Mouse (Mus musculus) urinary bladder, postnatal 14 days (tissue): Measurements from ENCODE around the gene Minar1.

Experiments used
- DNase-seq: peaks from one replicate; pipeline ENCODE4 v3.0.0; 2021; ENCODE audit warnings: low spot score

Minar1 gene

DNA sequence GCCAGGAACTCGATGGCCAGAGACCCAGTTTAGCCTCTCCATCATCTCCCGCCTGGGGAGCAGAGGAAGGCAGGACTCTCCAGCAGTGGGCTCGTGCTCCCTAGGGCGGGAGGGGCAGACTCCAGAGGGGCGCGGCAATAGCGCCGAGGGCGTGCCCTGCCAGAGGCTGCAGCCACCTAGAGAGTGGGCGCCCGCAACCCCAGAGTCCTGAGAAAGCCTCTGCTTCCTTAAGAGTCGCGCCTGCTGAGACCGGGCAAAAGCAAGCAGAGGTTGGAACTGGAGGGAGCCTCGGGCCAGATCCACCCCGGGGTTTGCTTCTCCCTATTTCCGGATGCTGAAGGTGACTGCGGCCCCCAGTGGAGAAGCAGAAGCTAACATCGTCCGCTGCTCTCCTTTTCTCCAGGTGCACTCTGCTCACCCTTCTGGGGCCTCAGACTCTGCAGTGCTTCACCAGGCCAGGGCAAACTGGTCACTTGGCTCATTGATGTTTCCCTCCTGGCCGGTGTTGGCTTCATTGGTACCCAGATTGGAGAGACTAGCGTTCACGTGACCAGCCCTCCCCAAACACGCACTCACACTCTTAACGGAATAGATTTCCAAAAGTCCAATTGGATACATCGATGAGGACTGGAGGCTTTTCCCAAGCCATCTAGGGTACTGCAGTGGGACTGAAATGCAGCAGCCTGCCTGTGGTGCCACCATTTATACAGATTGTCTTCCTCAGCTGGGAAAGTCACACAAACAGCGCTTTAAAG is at the start of gene Minar1:
Gene Minar1, minus strand, starts transcription at position 120 of the 755 bp plus-strand sequence.
- DNase-seq, result peak; percentile 26

DNA sequence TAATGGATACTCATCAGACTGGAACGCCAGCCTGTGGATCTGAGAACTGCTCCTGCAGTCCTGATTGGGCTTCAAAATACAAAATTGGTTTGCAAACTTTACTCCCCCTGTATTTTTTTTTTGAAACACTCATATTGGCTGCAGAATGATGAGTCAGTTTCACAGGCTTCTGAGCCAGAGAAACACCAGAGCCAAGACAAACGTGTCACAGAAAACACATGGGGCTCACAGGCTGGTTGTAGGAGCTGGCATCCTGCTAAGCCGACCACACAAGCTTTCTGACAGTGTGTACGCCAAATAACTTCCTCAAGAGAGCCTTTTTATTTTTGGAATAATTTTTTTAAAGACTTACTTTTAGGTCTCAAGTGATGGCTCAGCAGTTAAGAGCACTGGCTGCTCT is 47.0 kb upstream of the Minar1 start:
- DNase-seq, result no peak

DNA sequence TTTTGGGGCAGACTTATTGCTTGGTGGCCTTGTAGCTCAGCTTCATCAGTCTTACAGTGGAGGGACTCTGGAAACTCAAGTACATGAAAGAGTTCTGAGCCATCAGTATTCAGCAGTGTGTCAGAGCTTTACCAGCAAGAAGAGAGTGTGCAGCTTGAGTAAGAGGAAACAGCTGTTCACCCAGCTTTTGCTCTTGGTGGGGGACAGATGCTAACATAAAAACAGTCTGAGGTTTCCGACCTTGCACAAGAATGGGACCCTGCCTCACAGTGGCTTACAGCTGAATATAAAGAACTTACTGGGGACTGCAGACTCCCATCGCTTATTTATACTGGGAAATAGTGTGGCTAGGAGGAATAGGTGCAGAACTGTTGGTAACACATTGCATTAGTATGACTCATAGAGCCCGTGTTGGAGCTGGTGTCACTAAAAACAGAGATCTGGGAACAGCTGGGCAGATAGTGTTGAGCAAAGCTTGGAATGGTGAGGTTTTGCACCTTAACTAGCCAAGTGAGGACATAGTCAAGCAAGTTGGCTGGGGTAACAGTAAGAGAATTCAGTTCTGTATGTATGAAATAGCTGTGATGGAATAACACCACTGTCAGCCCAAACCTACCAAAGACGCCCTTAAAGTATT is 44.5 kb upstream of the Minar1 start:
- DNase-seq, result no peak

- DNase-seq, result no peak
These were observed 28.0 kb upstream of the Minar1 start for GRCm38 (mm10) chr9:89650913-89651312.

DNA sequence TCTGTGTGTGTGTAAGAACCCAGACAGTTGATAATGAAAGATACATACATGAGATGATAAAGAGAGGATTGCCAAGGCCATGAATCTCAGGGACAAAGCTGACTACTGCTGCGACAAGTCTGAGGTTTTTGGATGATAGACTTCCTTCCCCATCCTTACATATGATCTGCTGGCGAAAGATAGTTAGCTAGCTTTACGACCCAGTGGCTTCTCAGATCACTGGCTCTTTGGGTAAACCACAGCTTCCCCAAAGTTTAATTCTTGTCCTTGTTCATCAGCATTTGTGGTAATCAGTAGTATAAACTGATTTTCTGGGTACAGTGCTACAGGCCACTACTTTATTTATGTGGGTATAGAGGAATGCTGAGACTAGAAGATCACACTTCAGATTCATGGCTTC is 14.5 kb upstream of the Minar1 start:
- no peak for DNase-seq

GRCm38 (mm10) chr9:89622296-89623005 is 474 bp downstream of the Minar1 start:
- no peak for DNase-seq

- DNase-seq, result no peak
These were observed 1.2 kb downstream of the Minar1 start for GRCm38 (mm10) chr9:89621750-89622149.

- no peak for DNase-seq
These were observed 2.6 kb downstream of the Minar1 start for GRCm38 (mm10) chr9:89620347-89620746.

GRCm38 (mm10) chr9:89616946-89617345 is 6.0 kb downstream of the Minar1 start:
- DNase-seq, result no peak

GRCm38 (mm10) chr9:89610592-89610991 is 12.3 kb downstream of the Minar1 start:
- no peak for DNase-seq

GRCm38 (mm10) chr9:89607321-89607720 is 15.6 kb downstream of the Minar1 start:
- no peak for DNase-seq

GRCm38 (mm10) chr9:89606256-89606655 is 16.7 kb downstream of the Minar1 start:
- DNase-seq, result no peak

DNA sequence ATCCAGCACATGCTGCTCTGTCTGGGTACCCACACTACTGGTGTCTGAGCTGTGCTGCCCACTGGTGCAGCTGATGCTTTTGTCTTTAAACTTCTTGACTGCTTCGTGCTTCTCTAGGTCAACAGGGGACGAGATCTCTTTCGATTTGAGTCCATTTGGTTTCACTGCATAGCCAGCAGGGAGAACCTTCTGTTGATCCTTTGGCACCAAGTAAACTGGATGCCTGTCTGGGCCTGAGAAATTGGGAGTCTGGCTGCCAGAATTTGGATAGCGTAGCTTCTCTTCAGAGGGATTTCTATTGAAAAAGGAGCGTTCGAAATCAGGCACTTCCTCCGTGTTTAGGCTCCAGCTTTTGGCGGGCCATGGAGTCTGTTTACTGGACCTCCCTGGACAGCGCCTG is 21.0 kb downstream of the Minar1 start:
- no peak for DNase-seq

DNA sequence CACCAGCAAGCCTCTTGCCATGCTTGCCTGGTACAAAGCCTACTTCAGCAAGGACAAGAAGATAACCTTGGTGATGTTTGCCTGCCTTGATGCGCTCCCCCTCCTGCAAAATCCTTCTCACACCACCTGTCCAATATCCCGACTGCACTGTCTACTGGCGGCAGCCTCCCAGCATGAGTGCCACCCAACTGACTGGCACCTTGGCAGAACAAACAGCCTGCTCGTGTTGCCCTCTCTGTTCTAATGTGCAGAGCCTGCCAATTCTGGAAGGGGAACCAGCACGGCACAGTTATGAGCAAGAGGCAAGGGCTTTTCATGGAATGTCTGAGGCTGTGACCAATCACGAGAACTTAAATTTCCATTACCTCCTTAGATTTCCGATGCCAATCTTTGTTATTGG is 22.2 kb downstream of the Minar1 start:
- DNase-seq, result no peak

DNA sequence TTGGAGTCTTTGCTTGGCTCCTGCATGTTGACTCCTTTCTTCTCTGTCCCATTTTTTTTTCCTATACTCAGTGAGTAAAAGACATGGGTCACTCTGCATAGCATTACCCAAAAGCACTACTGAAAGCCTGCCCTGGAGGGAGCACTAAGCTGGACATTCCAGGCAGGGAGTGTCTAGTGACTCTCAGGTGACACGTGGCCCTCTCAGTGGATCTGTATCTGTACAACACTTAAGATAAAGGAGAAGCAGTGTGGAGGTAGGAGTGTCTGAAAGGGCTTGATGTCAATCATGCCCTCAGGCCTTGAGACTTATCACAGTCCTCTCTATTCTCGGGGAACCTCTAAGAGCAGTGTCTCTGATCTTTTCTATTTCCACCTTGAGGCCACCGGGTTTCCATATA is 25.9 kb downstream of the Minar1 start:
- DNase-seq, result no peak

DNA sequence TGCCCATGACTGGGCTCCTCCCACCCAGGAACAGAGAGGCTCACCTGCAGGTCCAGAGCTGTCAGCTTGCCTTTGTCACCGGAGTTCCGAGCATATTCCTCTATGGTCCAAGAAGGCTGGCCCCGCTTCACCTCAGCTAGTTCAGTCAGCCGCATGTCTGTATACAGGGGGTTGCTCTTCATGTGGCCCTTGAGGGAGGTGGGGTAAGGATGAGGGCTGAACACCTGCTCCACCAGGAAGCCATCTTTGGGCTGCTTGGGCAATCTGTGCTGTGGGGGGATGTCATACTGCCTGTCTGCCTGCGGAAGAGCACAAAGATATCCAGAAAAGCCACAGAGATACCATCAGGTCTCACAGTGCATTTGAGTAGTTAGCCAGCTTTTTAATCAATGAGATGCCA is 26.5 kb downstream of the Minar1 start:
- no peak for DNase-seq

DNA sequence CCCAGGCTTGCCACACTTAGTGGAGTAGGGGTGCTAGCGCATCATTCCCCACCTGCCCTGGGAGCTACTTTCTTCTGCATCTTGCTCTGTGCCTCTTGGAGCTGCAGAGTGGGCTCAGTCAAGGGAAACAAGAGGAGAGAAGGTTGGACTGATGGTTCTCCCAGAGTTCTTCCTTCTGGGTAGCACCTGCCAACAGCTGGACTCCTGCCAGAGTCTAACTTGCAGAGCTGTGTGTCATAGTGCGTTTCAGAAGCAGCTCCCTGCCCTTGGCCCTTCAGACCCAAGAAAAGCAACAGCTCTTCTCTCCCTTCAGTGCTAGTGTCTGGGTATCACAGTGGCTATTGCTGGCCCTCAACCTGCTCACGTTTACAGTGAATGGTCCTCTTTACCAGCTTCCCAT is 30.5 kb downstream of the Minar1 start:
- DNase-seq, result no peak

- DNase-seq, result no peak
These were observed 44.5 kb downstream of the Minar1 start for GRCm38 (mm10) chr9:89578422-89578821.

DNA sequence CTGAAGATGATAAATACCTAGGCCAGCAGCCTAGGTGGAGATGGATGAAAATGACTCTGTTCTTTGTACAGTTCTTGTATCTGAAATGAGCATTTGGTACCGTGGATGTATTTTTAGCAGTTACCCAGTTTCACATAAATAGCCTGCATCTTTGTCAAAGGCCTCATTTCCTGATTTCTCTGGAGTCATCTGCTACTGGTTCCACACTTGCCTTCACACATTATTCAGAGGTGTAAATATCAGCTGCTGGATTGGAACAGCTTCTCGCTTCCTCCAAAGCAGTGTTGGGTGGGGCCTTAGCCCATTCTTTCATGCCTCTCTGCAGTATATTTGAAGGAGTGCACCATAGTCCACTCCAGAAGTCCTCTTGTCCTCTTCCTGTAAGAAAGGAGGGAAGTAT is 70.3 kb downstream of the Minar1 start:
- no peak for DNase-seq
